Mouse (Mus musculus) hindbrain, embryonic 16.5 days (tissue): Measurements from ENCODE around the gene Macrod2. TPM values are rescaled to one million over a fixed set of nuclear protein-coding genes. Genes with fewer than 3 reads are reported as not detected.

Experiments
- ATAC-seq: fragments of 200-750 bp; cut with Nextera tagmentation; 2 replicates; pipeline ENCODE4 v1.8.0; 2017; ENCODE audit warnings: moderate TSS enrichment, moderate library complexity
- H3K27ac ChIP-seq: fragments of 300-500 bp; sonication (generic); 2 replicates; pipeline ENCODE4 v1.5.1; 2014; ENCODE audit warnings: low read depth, mild to moderate bottlenecking, control low read depth, low read length, moderate library complexity
- H3K27me3 ChIP-seq: fragments of 300-500 bp; sonication (generic); replicated peaks from 2 replicates; pipeline ENCODE4 v1.6.1; 2014; ENCODE audit warnings: low read length; ENCODE audit not compliant: control insufficient read depth, insufficient read depth
- H3K36me3 ChIP-seq: fragments of 300-500 bp; sonication (generic); 2 replicates; pipeline ENCODE4 v1.6.1; 2014; ENCODE audit warnings: mild to moderate bottlenecking, low read length, moderate library complexity, mixed read lengths; ENCODE audit not compliant: control insufficient read depth, insufficient read depth
- H3K4me1 ChIP-seq: fragments of 300-500 bp; sonication (generic); 2 replicates; pipeline ENCODE4 v1.6.1; 2014; ENCODE audit warnings: low read depth, low read length; ENCODE audit not compliant: control insufficient read depth, insufficient read depth
- H3K4me2 ChIP-seq: fragments of 300-500 bp; sonication (generic); 2 replicates; pipeline ENCODE4 v1.6.1; 2014; ENCODE audit warnings: mild to moderate bottlenecking, low read length, control low read depth, moderate library complexity
- H3K4me3 ChIP-seq: fragments of 300-500 bp; sonication (generic); 2 replicates; pipeline ENCODE4 v1.5.1; 2014; ENCODE audit warnings: mild to moderate bottlenecking, low read length, control low read depth, moderate library complexity
- H3K9ac ChIP-seq: fragments of 300-500 bp; sonication (generic); 2 replicates; pipeline ENCODE4 v1.6.1; 2014; ENCODE audit warnings: low read depth, mild to moderate bottlenecking, control low read depth, low read length, moderate library complexity
- H3K9me3 ChIP-seq: fragments of 300-500 bp; sonication (generic); 2 replicates; pipeline ENCODE4 v1.6.1; 2014; ENCODE audit warnings: mild to moderate bottlenecking, low read length, moderate library complexity; ENCODE audit not compliant: control insufficient read depth
- WGBS: fragments of 180-500 bp; shearing (Covaris S2); extraction: QIAGEN DNeasy Blood & Tissue Kit; methylation state at CpG from one replicate; pipeline ENCODE4 v1.1.7; 2014; 5-methylcytosine and 5-hydroxymethylcytosine counted together
- polyA plus RNA-seq: library from polyadenylated mRNA; unstranded; fragments of >200 nt; fragmentation: Nextera tagmentation; extraction: Ambion mirVana; gene quantifications from 2 replicates; pipeline ENCODE4 v1.2.1, GENCODE M21; 2015

Macrod2 gene
- polyA plus RNA-seq, 1 experiment from 2014 or later, result 85.4 TPM

- no peak overlapping the region for H3K9ac ChIP-seq
- no peaks in the 10 kb centered on the region for H3K9me3 ChIP-seq
- H3K27me3 ChIP-seq, result no peaks in the 10 kb centered on the region
- H3K27ac ChIP-seq, result no peak overlapping the region
- no peak overlapping the region for H3K4me2 ChIP-seq
- WGBS, result 42% methylated on average over 3 of the region's 3 CpGs
- H3K4me3 ChIP-seq, result no peak overlapping the region
- no peaks in the 10 kb centered on the region for H3K36me3 ChIP-seq
- peak; percentile 56 for ATAC-seq
- H3K4me1 ChIP-seq, result no peaks in the 10 kb centered on the region
These were observed 435.0 kb downstream of the Macrod2 start for GRCm38 (mm10) chr2:140830086-140830485.

- H3K36me3 ChIP-seq, result no peaks in the 10 kb centered on the region
- H3K9ac ChIP-seq, result no peak overlapping the region
- no peak overlapping the region for H3K4me2 ChIP-seq
- 23% methylated on average over 2 of the region's 2 CpGs for WGBS
- no peaks in the 10 kb centered on the region; the same call in 1 of the 2 replicates for H3K4me1 ChIP-seq
- H3K27me3 ChIP-seq, result no peaks in the 10 kb centered on the region
- H3K9me3 ChIP-seq, result no peaks in the 10 kb centered on the region
- no peak overlapping the region for H3K27ac ChIP-seq
- H3K4me3 ChIP-seq, result no peak overlapping the region
- no peak for ATAC-seq
These were observed 444.3 kb downstream of the Macrod2 start for GRCm38 (mm10) chr2:140839371-140839770.

GRCm38 (mm10) chr2:140839880-140840279 is 444.8 kb downstream of the Macrod2 start:
- Histone ChIP-seq H3K4me1 (no peaks in the 10 kb centered on the region; the same call in 1 of the 2 replicates), H3K9me3 (no peaks in the 10 kb centered on the region), H3K4me2 (no peak overlapping the region), H3K27ac (no peak overlapping the region), H3K36me3 (no peaks in the 10 kb centered on the region), H3K27me3 (no peaks in the 10 kb centered on the region), H3K9ac (no peak overlapping the region), H3K4me3 (no peak overlapping the region)
- WGBS, result 36% methylated on average over 3 of the region's 3 CpGs
- ATAC-seq, result peak; percentile 95

DNA sequence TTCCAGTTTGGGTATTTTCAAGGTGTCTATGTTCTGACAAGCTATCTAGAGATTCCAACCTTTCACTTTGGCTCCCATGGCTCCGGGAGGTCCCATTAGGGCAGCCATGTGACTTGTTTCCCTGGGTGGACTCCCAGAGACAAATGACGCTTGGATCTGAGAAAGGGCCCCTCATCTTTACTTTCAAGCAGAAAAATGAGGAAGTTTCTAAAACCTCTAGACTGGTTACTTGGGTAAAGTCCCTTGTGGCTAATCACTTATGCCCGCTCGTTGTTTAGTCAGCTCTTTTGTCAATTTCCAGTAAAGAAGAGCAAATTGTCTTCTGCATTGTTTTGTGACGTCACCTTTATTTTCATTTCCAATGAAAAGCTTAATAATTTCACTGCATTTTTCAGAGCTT is 448.9 kb downstream of the Macrod2 start:
- Histone ChIP-seq H3K4me1 (no peaks in the 10 kb centered on the region; the same call in 1 of the 2 replicates), H3K4me3 (no peak overlapping the region), H3K4me2 (no peak overlapping the region), H3K9ac (no peak overlapping the region), H3K36me3 (no peaks in the 10 kb centered on the region), H3K27me3 (no peaks in the 10 kb centered on the region), H3K27ac (no peak overlapping the region), H3K9me3 (no peaks in the 10 kb centered on the region)
- WGBS, result 79% methylated on average over 5 of the region's 5 CpGs
- ATAC-seq, result no peak

- no peak overlapping the region for H3K27ac ChIP-seq
- 91% methylated on average over 5 of the region's 5 CpGs for WGBS
- no peak for ATAC-seq
These were observed 452.8 kb downstream of the Macrod2 start for GRCm38 (mm10) chr2:140847817-140848428.

DNA sequence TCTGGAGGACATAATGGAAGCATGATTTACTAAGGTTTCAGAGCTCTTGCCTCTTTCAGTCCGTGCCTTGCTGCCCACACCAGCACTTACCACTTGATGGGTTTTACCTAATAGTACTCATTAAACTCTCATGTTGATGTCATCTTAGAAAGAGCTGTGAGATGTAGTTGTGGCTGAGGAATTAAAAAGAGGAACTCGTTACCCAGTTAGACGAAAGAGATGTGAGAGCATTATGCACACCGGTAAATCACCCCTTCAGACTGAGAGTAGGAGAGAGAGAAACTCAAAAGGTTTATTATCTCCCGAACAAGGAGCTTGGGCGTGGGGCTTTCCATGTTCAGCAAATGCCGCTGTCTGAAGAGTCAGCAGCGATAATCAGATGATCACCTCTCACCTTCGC is 458.4 kb downstream of the Macrod2 start:
- H3K36me3 ChIP-seq, result no peaks in the 10 kb centered on the region
- 77% methylated on average over 9 of the region's 9 CpGs for WGBS

More at GRCm38 (mm10) chr2:140847817-140848428, 452.8 kb downstream of the Macrod2 start:
- Histone ChIP-seq H3K9ac (no peak overlapping the region), H3K36me3 (no peaks in the 10 kb centered on the region), H3K4me1 (no peaks in the 10 kb centered on the region), H3K27me3 (no peaks in the 10 kb centered on the region), H3K4me2 (no peak overlapping the region), H3K4me3 (no peak overlapping the region), H3K9me3 (no peaks in the 10 kb centered on the region)

GRCm38 (mm10) chr2:140861356-140861755 is 466.2 kb downstream of the Macrod2 start:
- no peak overlapping the region for H3K4me2 ChIP-seq
- no peak overlapping the region for H3K27ac ChIP-seq
- no peaks in the 10 kb centered on the region for H3K36me3 ChIP-seq
- no peak for ATAC-seq
- no peak overlapping the region for H3K4me3 ChIP-seq
- 74% methylated on average over 1 of the region's 1 CpGs for WGBS
- H3K27me3 ChIP-seq, result no peaks in the 10 kb centered on the region
- H3K9ac ChIP-seq, result no peak overlapping the region
- H3K4me1 ChIP-seq, result no peaks in the 10 kb centered on the region
- H3K9me3 ChIP-seq, result no peaks in the 10 kb centered on the region

More for the DNA sequence above, 458.4 kb downstream of the Macrod2 start:
- no peak for ATAC-seq
- Histone ChIP-seq H3K27ac (no peak overlapping the region), H3K4me2 (no peak overlapping the region), H3K9ac (no peak overlapping the region), H3K9me3 (no peaks in the 10 kb centered on the region), H3K4me3 (no peak overlapping the region), H3K27me3 (no peaks in the 10 kb centered on the region), H3K4me1 (no peaks in the 10 kb centered on the region)

- WGBS, result 80% methylated on average over 4 of the region's 4 CpGs
- H3K27ac ChIP-seq, result no peak overlapping the region
These were observed 467.6 kb downstream of the Macrod2 start for GRCm38 (mm10) chr2:140862736-140863135.

GRCm38 (mm10) chr2:140865636-140866035 is 470.5 kb downstream of the Macrod2 start:
- H3K27me3 ChIP-seq, result no peaks in the 10 kb centered on the region
- H3K4me1 ChIP-seq, result no peaks in the 10 kb centered on the region
- no peaks in the 10 kb centered on the region for H3K36me3 ChIP-seq
- 92% methylated on average over 1 of the region's 1 CpGs for WGBS
- H3K4me2 ChIP-seq, result no peak overlapping the region
- H3K9ac ChIP-seq, result no peak overlapping the region
- ATAC-seq, result no peak
- no peak overlapping the region for H3K27ac ChIP-seq
- no peaks in the 10 kb centered on the region for H3K9me3 ChIP-seq
- H3K4me3 ChIP-seq, result no peak overlapping the region

More at GRCm38 (mm10) chr2:140862736-140863135, 467.6 kb downstream of the Macrod2 start:
- Histone ChIP-seq H3K4me3 (no peak overlapping the region), H3K4me2 (no peak overlapping the region), H3K27me3 (no peaks in the 10 kb centered on the region), H3K9me3 (no peaks in the 10 kb centered on the region), H3K36me3 (no peaks in the 10 kb centered on the region), H3K9ac (no peak overlapping the region), H3K4me1 (no peaks in the 10 kb centered on the region)
- no peak for ATAC-seq
